Mouse (Mus musculus): ENCODE measurements around the gene Gatd1. TPM values are rescaled to one million over a fixed set of nuclear protein-coding genes. Genes with fewer than 3 reads are reported as not detected.
A peak's percentile ranks its signal among the peaks of the same experiment; 100 is the strongest.

Gatd1 gene
- total RNA-seq, 1 experiment, result 25.9 TPM

DNA sequence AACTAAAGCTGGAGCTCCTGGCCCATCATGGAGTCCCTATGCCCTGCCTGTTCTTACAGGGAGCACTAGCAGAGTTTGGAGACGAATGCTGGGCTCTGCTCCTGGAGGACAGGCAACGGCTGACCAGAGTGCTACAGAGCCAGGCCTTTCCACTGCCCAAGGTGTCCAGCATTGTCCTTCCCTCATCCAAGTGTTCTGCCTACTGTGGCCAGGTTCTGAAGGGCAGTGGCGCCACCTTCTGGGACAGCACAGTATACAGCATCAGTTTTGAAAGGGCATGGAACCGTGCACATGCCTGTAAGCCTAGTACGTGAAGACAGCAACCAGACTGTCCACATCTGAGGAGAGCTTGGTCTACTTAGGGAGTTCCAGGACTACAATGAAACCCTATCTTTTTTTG is 10.6 kb downstream of the Gatd1 start:
- peaks cover 49% of the 10 kb centered on the region for H3K36me3 ChIP-seq (ENCODE audit: control insufficient read depth, insufficient read depth, low read length, poor library complexity, severe bottlenecking)
- no peak overlapping the region for H3K4me3 ChIP-seq (ENCODE audit: insufficient read depth in 1 of 2, low read depth in 1 of 2, low read length in 2 of 2, poor library complexity in 1 of 2, severe bottlenecking in 1 of 2)
- in situ Hi-C loops (cut with MboI; ENCODE audit: low sequenced_read_pairs in 2 of 2, unreplicated experiment in 2 of 2), result no loop called here

DNA sequence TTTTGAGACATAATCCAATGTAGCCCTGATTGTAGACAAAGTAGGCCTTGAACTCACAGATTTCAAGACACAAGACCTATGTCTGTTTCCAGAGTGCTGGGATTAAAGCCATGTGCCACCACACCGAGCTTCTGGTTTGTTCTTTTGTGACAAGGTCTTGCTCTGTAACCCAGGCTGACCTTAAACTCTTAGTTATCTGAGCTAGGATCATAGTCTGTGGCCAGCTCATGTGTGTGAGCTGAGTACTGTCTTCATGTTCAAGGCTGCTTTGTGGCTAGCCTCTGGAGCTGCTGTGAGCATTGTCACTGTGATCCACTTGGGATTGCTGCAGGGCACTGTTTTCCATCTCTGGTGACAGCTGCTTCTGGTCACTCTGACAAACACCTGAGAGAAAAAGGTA is 18.6 kb downstream of the Gatd1 start:
- no peak for TF ChIP-seq ZC3H11A (IDR thresholded peaks at IDR 0.05; ENCODE audit: borderline replicate concordance, low read depth, low read length)
- no peak for TF ChIP-seq HCFC1 (IDR thresholded peaks at IDR 0.05; ENCODE audit: borderline replicate concordance, insufficient read depth, low read length)
- TF ChIP-seq ZNF384 (IDR thresholded peaks at IDR 0.05; ENCODE audit: low read depth, low read length), result no peak
- TF ChIP-seq CHD2 (IDR thresholded peaks at IDR 0.05; ENCODE audit: low read depth, low read length), result no peak
- no peak for TF ChIP-seq MAFK (IDR thresholded peaks at IDR 0.05; ENCODE audit: insufficient read depth, low read depth, low read length)
- Histone ChIP-seq H3K9me3 (ENCODE audit: control insufficient read depth, insufficient read depth, low read depth, low read length) (no peaks in the 10 kb centered on the region), H3K9ac (ENCODE audit: insufficient read depth, low read depth, low read length, poor library complexity, severe bottlenecking) (peak overlapping the region; percentile 38; the same call in 1 of the 2 replicates), H3K4me3 (ENCODE audit: insufficient read depth in 1 of 2, low read depth in 1 of 2, low read length in 2 of 2, poor library complexity in 1 of 2, severe bottlenecking in 1 of 2) (no peak overlapping the region), H3K36me3 (ENCODE audit: control insufficient read depth, insufficient read depth, low read length, poor library complexity, severe bottlenecking) (peaks cover 33% of the 10 kb centered on the region), H3K27ac (ENCODE audit: insufficient read depth, low read depth, low read length, poor library complexity, severe bottlenecking) (no peak overlapping the region), H3K4me1 (ENCODE audit: control insufficient read depth in 2 of 2, insufficient read depth in 2 of 2, low read length in 2 of 2, poor library complexity in 1 of 2) (peaks cover 0 to 2% of the 10 kb centered on the region in 2 experiments; a peak in 1 of 4 replicates)
- in situ Hi-C loops (cut with MboI; ENCODE audit: low sequenced_read_pairs in 2 of 2, unreplicated experiment in 2 of 2), result no loop called here
- no peak for DNase-seq (ENCODE audit: low read depth, low spot score)

More for the DNA sequence above, 10.6 kb downstream of the Gatd1 start:
- no peaks in the 10 kb centered on the region for H3K9me3 ChIP-seq (ENCODE audit: control insufficient read depth, insufficient read depth, low read depth, low read length)
- H3K4me1 ChIP-seq (ENCODE audit: control insufficient read depth in 2 of 2, insufficient read depth in 2 of 2, low read length in 2 of 2, poor library complexity in 1 of 2), result peaks cover 0 to 8% of the 10 kb centered on the region in 2 experiments; a peak in 1 of 4 replicates
- DNase-seq (ENCODE audit: low read depth, low spot score), result no peak
- no peak for TF ChIP-seq ZNF384 (IDR thresholded peaks at IDR 0.05; ENCODE audit: low read depth, low read length)
- TF ChIP-seq ZC3H11A (IDR thresholded peaks at IDR 0.05; ENCODE audit: borderline replicate concordance, low read depth, low read length), result peak; percentile 36; the same call in 1 of the 2 replicates
- H3K27ac ChIP-seq (ENCODE audit: insufficient read depth, low read depth, low read length, poor library complexity, severe bottlenecking), result no peak overlapping the region
- no peak overlapping the region for H3K9ac ChIP-seq (ENCODE audit: insufficient read depth, low read depth, low read length, poor library complexity, severe bottlenecking)

DNA sequence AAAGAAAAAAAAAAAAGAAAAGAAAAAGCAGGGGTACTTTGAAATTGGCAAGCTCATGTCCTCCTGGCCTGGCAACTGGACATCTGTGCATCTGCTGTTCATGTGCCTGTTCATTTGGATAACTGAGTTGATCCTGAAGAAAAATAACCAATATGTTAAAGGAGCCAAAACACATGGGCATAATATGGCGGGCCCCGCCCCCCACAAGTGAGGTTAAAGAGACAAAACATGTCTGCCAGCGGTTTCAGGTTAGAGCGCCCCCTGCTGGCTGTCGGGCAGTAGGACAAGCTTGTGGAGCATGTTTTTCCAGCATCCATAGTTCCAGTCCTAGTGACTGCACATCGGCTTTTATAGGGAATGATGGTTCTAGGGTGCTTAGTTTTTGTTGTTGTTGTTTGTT is 19.2 kb downstream of the Gatd1 start:
- Histone ChIP-seq H3K27ac (ENCODE audit: insufficient read depth, low read depth, low read length, poor library complexity, severe bottlenecking) (no peak overlapping the region), H3K4me3 (ENCODE audit: insufficient read depth in 1 of 2, low read depth in 1 of 2, low read length in 2 of 2, poor library complexity in 1 of 2, severe bottlenecking in 1 of 2) (no peak overlapping the region), H3K9me3 (ENCODE audit: control insufficient read depth, insufficient read depth, low read depth, low read length) (no peaks in the 10 kb centered on the region), H3K4me1 (ENCODE audit: control insufficient read depth in 2 of 2, insufficient read depth in 2 of 2, low read length in 2 of 2, poor library complexity in 1 of 2) (peaks cover 0 to 2% of the 10 kb centered on the region in 2 experiments; a peak in 1 of 4 replicates), H3K9ac (ENCODE audit: insufficient read depth, low read depth, low read length, poor library complexity, severe bottlenecking) (no peak overlapping the region), H3K36me3 (ENCODE audit: control insufficient read depth, insufficient read depth, low read length, poor library complexity, severe bottlenecking) (peaks cover 27% of the 10 kb centered on the region)
- in situ Hi-C loops (cut with MboI; ENCODE audit: low sequenced_read_pairs in 2 of 2, unreplicated experiment in 2 of 2), result no loop called here
- TF ChIP-seq CHD2 (IDR thresholded peaks at IDR 0.05; ENCODE audit: low read depth, low read length) (no peak), MAFK (IDR thresholded peaks at IDR 0.05; ENCODE audit: insufficient read depth, low read depth, low read length) (no peak), ZC3H11A (IDR thresholded peaks at IDR 0.05; ENCODE audit: borderline replicate concordance, low read depth, low read length) (no peak), ZNF384 (IDR thresholded peaks at IDR 0.05; ENCODE audit: low read depth, low read length) (0 out of 2 replicates have a peak, but pooled peaks have one; percentile 9), HCFC1 (IDR thresholded peaks at IDR 0.05; ENCODE audit: borderline replicate concordance, insufficient read depth, low read length) (no peak)
- DNase-seq (ENCODE audit: low read depth, low spot score), result peak; percentile 88

DNA sequence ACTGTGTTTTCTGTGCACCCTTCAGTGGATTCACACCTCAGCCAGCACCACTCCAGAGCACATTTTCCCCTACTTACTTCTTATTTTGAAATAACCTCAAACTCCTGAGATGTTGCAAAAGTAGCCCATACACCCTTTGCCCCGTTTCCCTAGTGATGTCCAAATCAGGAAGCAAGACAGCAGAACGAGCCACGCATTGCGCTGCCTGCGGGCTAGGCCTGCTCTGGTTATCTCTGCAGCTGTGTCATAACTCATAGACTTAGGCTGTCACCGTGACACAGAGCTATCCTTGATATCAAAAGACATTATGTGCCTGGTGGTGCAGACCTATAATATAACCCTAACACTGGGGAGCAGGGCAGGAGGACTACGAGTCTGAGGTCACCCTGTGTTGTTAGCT is 19.8 kb downstream of the Gatd1 start:
- peaks cover 0 to 2% of the 10 kb centered on the region in 2 experiments; a peak in 1 of 4 replicates for H3K4me1 ChIP-seq (ENCODE audit: control insufficient read depth in 2 of 2, insufficient read depth in 2 of 2, low read length in 2 of 2, poor library complexity in 1 of 2)
- no peak for TF ChIP-seq ZNF384 (IDR thresholded peaks at IDR 0.05; ENCODE audit: low read depth, low read length)
- no peak for TF ChIP-seq MAFK (IDR thresholded peaks at IDR 0.05; ENCODE audit: insufficient read depth, low read depth, low read length)
- no peak for TF ChIP-seq ZC3H11A (IDR thresholded peaks at IDR 0.05; ENCODE audit: borderline replicate concordance, low read depth, low read length)
- TF ChIP-seq HCFC1 (IDR thresholded peaks at IDR 0.05; ENCODE audit: borderline replicate concordance, insufficient read depth, low read length), result no peak
- TF ChIP-seq CHD2 (IDR thresholded peaks at IDR 0.05; ENCODE audit: low read depth, low read length), result no peak
- in situ Hi-C loops (cut with MboI; ENCODE audit: low sequenced_read_pairs in 2 of 2, unreplicated experiment in 2 of 2), result no loop called here
- H3K9ac ChIP-seq (ENCODE audit: insufficient read depth, low read depth, low read length, poor library complexity, severe bottlenecking), result no peak overlapping the region
- no peak for DNase-seq (ENCODE audit: low read depth, low spot score)
- H3K27ac ChIP-seq (ENCODE audit: insufficient read depth, low read depth, low read length, poor library complexity, severe bottlenecking), result no peak overlapping the region
- H3K36me3 ChIP-seq (ENCODE audit: control insufficient read depth, insufficient read depth, low read length, poor library complexity, severe bottlenecking), result peaks cover 23% of the 10 kb centered on the region
- no peaks in the 10 kb centered on the region for H3K9me3 ChIP-seq (ENCODE audit: control insufficient read depth, insufficient read depth, low read depth, low read length)
- H3K4me3 ChIP-seq (ENCODE audit: insufficient read depth in 1 of 2, low read depth in 1 of 2, low read length in 2 of 2, poor library complexity in 1 of 2, severe bottlenecking in 1 of 2), result no peak overlapping the region
